Mouse (Mus musculus) skeletal muscle tissue, adult 2 months (tissue): ENCODE measurements around the gene Ankdd1b.

Source experiments
- DNase-seq: peaks from one replicate; pipeline ENCODE4 v3.0.0-alpha.2; 2012; ENCODE audit warnings: low read depth, low spot score

Ankdd1b gene

GRCm38 (mm10) chr13:96454288-96454687 lies 16.7 kb downstream of the Ankdd1b start:
- DNase-seq = no peak

GRCm38 (mm10) chr13:96452621-96453020 lies 18.4 kb downstream of the Ankdd1b start:
- DNase-seq = no peak

- DNase-seq = no peak
These were observed 19.4 kb downstream of the Ankdd1b start for GRCm38 (mm10) chr13:96451386-96452140.

GRCm38 (mm10) chr13:96450869-96451268 lies 20.1 kb downstream of the Ankdd1b start:
- DNase-seq = peak; percentile 23

GRCm38 (mm10) chr13:96450205-96450856 lies 20.7 kb downstream of the Ankdd1b start:
- DNase-seq = no peak

- no peak for DNase-seq
These were observed 30.6 kb downstream of the Ankdd1b start for GRCm38 (mm10) chr13:96440436-96440835.

- no peak for DNase-seq
These were observed 34.1 kb downstream of the Ankdd1b start for GRCm38 (mm10) chr13:96436921-96437320.

GRCm38 (mm10) chr13:96435793-96436192 lies 35.2 kb downstream of the Ankdd1b start:
- DNase-seq = peak; percentile 15

- no peak for DNase-seq
These were observed 36.1 kb downstream of the Ankdd1b start for GRCm38 (mm10) chr13:96434899-96435331.

- no peak for DNase-seq
These were observed 37.3 kb downstream of the Ankdd1b start for GRCm38 (mm10) chr13:96433648-96434190.

GRCm38 (mm10) chr13:96433041-96433440 lies 38.0 kb downstream of the Ankdd1b start:
- no peak for DNase-seq

- no peak for DNase-seq
These were observed 38.6 kb downstream of the Ankdd1b start for GRCm38 (mm10) chr13:96432376-96432811.

GRCm38 (mm10) chr13:96431595-96432156 lies 39.3 kb downstream of the Ankdd1b start:
- DNase-seq = peak; percentile 74

- no peak for DNase-seq
These were observed 42.5 kb downstream of the Ankdd1b start for GRCm38 (mm10) chr13:96428531-96428930.

- DNase-seq = no peak
These were observed 45.0 kb downstream of the Ankdd1b start for GRCm38 (mm10) chr13:96426044-96426443.

- no peak for DNase-seq
These were observed 46.3 kb downstream of the Ankdd1b start for GRCm38 (mm10) chr13:96424496-96425274.

- DNase-seq = no peak
These were observed 49.8 kb downstream of the Ankdd1b start for GRCm38 (mm10) chr13:96421230-96421629.

- no peak for DNase-seq
These were observed 52.5 kb downstream of the Ankdd1b start for GRCm38 (mm10) chr13:96418487-96418886.

GRCm38 (mm10) chr13:96417261-96417813 lies 53.7 kb downstream of the Ankdd1b start:
- no peak for DNase-seq

- DNase-seq = no peak
These were observed 54.6 kb downstream of the Ankdd1b start for GRCm38 (mm10) chr13:96416380-96416779.

- no peak for DNase-seq
These were observed 56.6 kb downstream of the Ankdd1b start for GRCm38 (mm10) chr13:96414384-96414783.
